Mouse (Mus musculus) testis, adult 2 months (tissue): ENCODE measurements around the gene Slc10a7.

Experiments
- CTCF ChIP-seq: fragments of 200-500 bp; IDR thresholded peaks from 2 replicates; pipeline ENCODE4 v1.5.1; 2012; ENCODE audit warnings: low read depth, mild to moderate bottlenecking, inconsistent platforms, low read length, moderate library complexity; ENCODE audit not compliant: control insufficient read depth, insufficient read depth, insufficient replicate concordance
- POLR2A ChIP-seq: fragments of 200-500 bp; IDR thresholded peaks from 2 replicates; pipeline ENCODE4 v1.6.1; 2012; ENCODE audit warnings: low read depth, mild to moderate bottlenecking, inconsistent platforms, low read length, moderate library complexity; ENCODE audit not compliant: control insufficient read depth

GRCm38 (mm10) chr8:78668206-78668605, 159.1 kb downstream of the Slc10a7 start:
- TF ChIP-seq CTCF (no peak), POLR2A (no peak)
